Mouse (Mus musculus) forebrain, embryonic 12.5 days (tissue): ENCODE data around the gene Rcsd1. TPM values are rescaled to one million over a fixed set of nuclear protein-coding genes. Genes with fewer than 3 reads are reported as not detected.

Experiments
- ATAC-seq: fragments of 200-750 bp; cut with Nextera tagmentation; 2 replicates; pipeline ENCODE4 v1.8.0; 2017; ENCODE audit warnings: moderate TSS enrichment; ENCODE audit not compliant: low FRiP score
- H3K27ac ChIP-seq: fragments of 300-500 bp; sonication (generic); 2 replicates; pipeline ENCODE4 v1.5.1; 2016; ENCODE audit warnings: mild to moderate bottlenecking
- H3K27me3 ChIP-seq: fragments of 300-500 bp; sonication (generic); 2 replicates; pipeline ENCODE4 v1.6.1; 2016; ENCODE audit warnings: mild to moderate bottlenecking
- H3K36me3 ChIP-seq: fragments of 300-500 bp; sonication (generic); replicated peaks from 2 replicates; pipeline ENCODE4 v1.6.1; 2016; ENCODE audit warnings: mild to moderate bottlenecking
- H3K4me1 ChIP-seq: fragments of 300-500 bp; sonication (generic); 2 replicates; pipeline ENCODE4 v1.6.1; 2016
- H3K4me2 ChIP-seq: fragments of 300-500 bp; sonication (generic); 2 replicates; pipeline ENCODE4 v1.6.1; 2016; ENCODE audit warnings: mild to moderate bottlenecking, moderate library complexity
- H3K4me3 ChIP-seq: fragments of 300-500 bp; sonication (generic); replicated peaks from 2 replicates; pipeline ENCODE4 v1.5.1; 2016; ENCODE audit warnings: mild to moderate bottlenecking
- H3K9ac ChIP-seq: fragments of 300-500 bp; sonication (generic); 2 replicates; pipeline ENCODE4 v1.6.1; 2016; ENCODE audit warnings: mild to moderate bottlenecking
- H3K9me3 ChIP-seq: fragments of 300-500 bp; sonication (generic); 2 replicates; pipeline ENCODE4 v1.6.1; 2016
- WGBS: fragments of 180-500 bp; shearing (Covaris S2); methylation state at CpG from one replicate; pipeline ENCODE4 v1.1.7; 2016; 5-methylcytosine and 5-hydroxymethylcytosine counted together
- polyA plus RNA-seq: library from polyadenylated mRNA; unstranded; fragments of >200 nt; fragmentation: Nextera tagmentation; extraction: Ambion mirVana; gene quantifications from 2 replicates; pipeline ENCODE4 v1.2.1, GENCODE M21; 2016

Rcsd1 gene
- polyA plus RNA-seq, 1 experiment from 2014 or later = 8.1 TPM

GRCm38 (mm10) chr1:165643735-165644134, 65.8 kb downstream of the Rcsd1 start:
- Histone ChIP-seq H3K4me2 (no peak overlapping the region), H3K9ac (no peak overlapping the region), H3K4me1 (no peaks in the 10 kb centered on the region), H3K27me3 (no peaks in the 10 kb centered on the region), H3K36me3 (no peaks in the 10 kb centered on the region), H3K4me3 (no peak overlapping the region), H3K27ac (no peak overlapping the region), H3K9me3 (no peaks in the 10 kb centered on the region)
- no peak for ATAC-seq
- 79% methylated on average over 5 of the region's 5 CpGs for WGBS

GRCm38 (mm10) chr1:165642780-165643311, 66.7 kb downstream of the Rcsd1 start:
- Histone ChIP-seq H3K9me3 (no peaks in the 10 kb centered on the region), H3K36me3 (no peaks in the 10 kb centered on the region), H3K4me3 (peak overlapping the region; percentile 74), H3K9ac (peak overlapping the region; percentile 84), H3K4me1 (no peaks in the 10 kb centered on the region), H3K27ac (peak overlapping the region; percentile 90), H3K4me2 (peak overlapping the region; percentile 59), H3K27me3 (no peaks in the 10 kb centered on the region)
- WGBS = under 1% methylated on average over 16 of the region's 16 CpGs
- ATAC-seq = peak; percentile 81

- peak overlapping the region; percentile 90 for H3K27ac ChIP-seq
- H3K4me2 ChIP-seq = peak overlapping the region; percentile 59
- ATAC-seq = peak; percentile 87
- H3K9me3 ChIP-seq = no peaks in the 10 kb centered on the region
- peak overlapping the region; percentile 74 for H3K4me3 ChIP-seq
- H3K27me3 ChIP-seq = no peaks in the 10 kb centered on the region
- no peaks in the 10 kb centered on the region for H3K36me3 ChIP-seq
- WGBS = under 1% methylated on average over 75 of the region's 75 CpGs
- H3K4me1 ChIP-seq = no peaks in the 10 kb centered on the region
- H3K9ac ChIP-seq = peak overlapping the region; percentile 84
Measured at GRCm38 (mm10) chr1:165641786-165642771, 67.5 kb downstream of the Rcsd1 start.

- 5% methylated on average over 16 of the region's 16 CpGs for WGBS
- no peaks in the 10 kb centered on the region for H3K9me3 ChIP-seq
- peak overlapping the region; percentile 59 for H3K4me2 ChIP-seq
- ATAC-seq = peak; percentile 57
- H3K27me3 ChIP-seq = no peaks in the 10 kb centered on the region
- H3K4me3 ChIP-seq = peak overlapping the region; percentile 74
- H3K36me3 ChIP-seq = no peaks in the 10 kb centered on the region
- no peak overlapping the region for H3K27ac ChIP-seq
- 0 out of 2 replicates have a peak overlapping the region, but pooled peaks have one; percentile 45 for H3K9ac ChIP-seq
- H3K4me1 ChIP-seq = no peaks in the 10 kb centered on the region
Measured at GRCm38 (mm10) chr1:165641271-165641771, 68.2 kb downstream of the Rcsd1 start.

- Histone ChIP-seq H3K4me3 (no peak overlapping the region), H3K4me2 (no peak overlapping the region), H3K27ac (no peak overlapping the region), H3K36me3 (no peaks in the 10 kb centered on the region), H3K27me3 (no peaks in the 10 kb centered on the region), H3K4me1 (peaks cover 24% of the 10 kb centered on the region), H3K9me3 (no peaks in the 10 kb centered on the region), H3K9ac (no peak overlapping the region)
- 84% methylated on average over 8 of the region's 8 CpGs for WGBS
- ATAC-seq = no peak
Measured at GRCm38 (mm10) chr1:165636289-165636688, 73.3 kb downstream of the Rcsd1 start.

GRCm38 (mm10) chr1:165635055-165635897, 74.3 kb downstream of the Rcsd1 start:
- H3K9ac ChIP-seq = peak overlapping the region; percentile 67
- peak overlapping the region; percentile 85 for H3K4me3 ChIP-seq
- ATAC-seq = no peak
- peak overlapping the region; percentile 97 for H3K27ac ChIP-seq
- WGBS = 18% methylated on average over 17 of the region's 17 CpGs
- no peaks in the 10 kb centered on the region for H3K27me3 ChIP-seq
- H3K9me3 ChIP-seq = no peaks in the 10 kb centered on the region
- H3K36me3 ChIP-seq = no peaks in the 10 kb centered on the region
- peaks cover 28% of the 10 kb centered on the region for H3K4me1 ChIP-seq
- peak overlapping the region; percentile 69 for H3K4me2 ChIP-seq

- H3K27me3 ChIP-seq = no peaks in the 10 kb centered on the region
- peak within 1 kb of the TSS; percentile 97 for H3K27ac ChIP-seq
- peak within 1 kb of the TSS; percentile 86 for H3K9ac ChIP-seq
- peak within 1 kb of the TSS; percentile 69 for H3K4me2 ChIP-seq
- H3K9me3 ChIP-seq = no peaks in the 10 kb centered on the region
- under 1% methylated on average over 67 of the region's 73 CpGs for WGBS
- peak within 1 kb of the TSS; percentile 85 for H3K4me3 ChIP-seq
- peak; percentile 100 for ATAC-seq
- H3K36me3 ChIP-seq = 0 out of 2 replicates have a peak, but pooled peaks cover 2% of the 10 kb centered on the region
- H3K4me1 ChIP-seq = peaks cover 38% of the 10 kb centered on the region
Measured at GRCm38 (mm10) chr1:165634151-165634884, 75.2 kb downstream of the Rcsd1 start, which contains the start of gene Mpzl1. Gene Mpzl1 (minus strand): TSS chr1:165634538.

GRCm38 (mm10) chr1:165633345-165633744, 76.2 kb downstream of the Rcsd1 start:
- WGBS = 3% methylated on average over 12 of the region's 12 CpGs
- H3K9ac ChIP-seq = peak overlapping the region; percentile 86
- H3K27ac ChIP-seq = no peak overlapping the region
- H3K4me3 ChIP-seq = peak overlapping the region; percentile 85
- no peak for ATAC-seq
- H3K36me3 ChIP-seq = 0 out of 2 replicates have a peak, but pooled peaks cover 5% of the 10 kb centered on the region
- H3K27me3 ChIP-seq = no peaks in the 10 kb centered on the region
- peaks cover 41% of the 10 kb centered on the region for H3K4me1 ChIP-seq
- H3K4me2 ChIP-seq = peak overlapping the region; percentile 69
- H3K9me3 ChIP-seq = no peaks in the 10 kb centered on the region

- Histone ChIP-seq H3K4me2 (no peak overlapping the region), H3K27me3 (no peaks in the 10 kb centered on the region), H3K4me1 (peaks cover 41% of the 10 kb centered on the region), H3K4me3 (no peak overlapping the region), H3K27ac (no peak overlapping the region), H3K9ac (no peak overlapping the region), H3K9me3 (no peaks in the 10 kb centered on the region), H3K36me3 (0 out of 2 replicates have a peak, but pooled peaks cover 5% of the 10 kb centered on the region)
- 85% methylated on average over 8 of the region's 8 CpGs for WGBS
- no peak for ATAC-seq
Measured at GRCm38 (mm10) chr1:165631136-165631535, 78.4 kb downstream of the Rcsd1 start.

GRCm38 (mm10) chr1:165629975-165630374, 79.6 kb downstream of the Rcsd1 start:
- Histone ChIP-seq H3K9ac (no peak overlapping the region), H3K9me3 (no peaks in the 10 kb centered on the region), H3K36me3 (0 out of 2 replicates have a peak, but pooled peaks cover 5% of the 10 kb centered on the region), H3K27me3 (no peaks in the 10 kb centered on the region), H3K27ac (peak overlapping the region; percentile 32; the same call in 1 of the 2 replicates), H3K4me3 (no peak overlapping the region), H3K4me1 (peaks cover 33% of the 10 kb centered on the region), H3K4me2 (no peak overlapping the region)
- no peak for ATAC-seq
- WGBS = 39% methylated on average over 8 of the region's 8 CpGs

- Histone ChIP-seq H3K4me3 (no peak overlapping the region), H3K4me1 (peaks cover 31% of the 10 kb centered on the region), H3K27ac (no peak overlapping the region), H3K9ac (no peak overlapping the region), H3K27me3 (no peaks in the 10 kb centered on the region), H3K36me3 (0 out of 2 replicates have a peak, but pooled peaks cover 5% of the 10 kb centered on the region), H3K4me2 (no peak overlapping the region), H3K9me3 (no peaks in the 10 kb centered on the region)
- WGBS = 92% methylated on average over 1 of the region's 1 CpGs
- ATAC-seq = no peak
Measured at GRCm38 (mm10) chr1:165628603-165629002, 81.0 kb downstream of the Rcsd1 start.
